8 mouse cellular contexts compared by ENCODE assay signal in genomic region chr3:95124246-95124645, GRCm38 (mm10). TPM values are rescaled to one million over a fixed set of nuclear protein-coding genes. Genes with fewer than 3 reads are reported as not detected.
DNase-seq lines count a peak whose midpoint lies in the region; ATAC-seq and TF ChIP-seq lines count a peak whose summit lies in the region.

Gene Tmod4 (plus strand): TSS chr3:95124476.

- no peak within 1 kb of the TSS for H3K4me2 ChIP-seq in lung, embryonic 14.5 days
- 0 out of 2 replicates have a peak within 1 kb of the TSS, but pooled peaks have one; percentile 4 for H3K4me2 ChIP-seq in embryonic facial prominence, embryonic 14.5 days (ENCODE audit: low read depth, low read length)
- H3K4me2 ChIP-seq in midbrain, embryonic 14.5 days (ENCODE audit: low read length): no peak within 1 kb of the TSS

- intact Hi-C loops in heart, postnatal 25 days (cut with DNase I): no loop called here

- H3K27ac ChIP-seq in lung, embryonic 14.5 days (ENCODE audit: low read depth): peak within 1 kb of the TSS; percentile 47
- H3K27ac ChIP-seq in embryonic facial prominence, embryonic 14.5 days (replicated peaks; ENCODE audit: low read depth, low read length): peak within 1 kb of the TSS; percentile 65
- no peak within 1 kb of the TSS for H3K27ac ChIP-seq in midbrain, embryonic 14.5 days (replicated peaks; ENCODE audit: low read depth, low read length)

- H3K4me3 ChIP-seq in lung, embryonic 14.5 days (ENCODE audit: low read depth, low read length): no peak within 1 kb of the TSS
- no peak within 1 kb of the TSS for H3K4me3 ChIP-seq in embryonic facial prominence, embryonic 14.5 days (ENCODE audit: low read depth, low read length)
- H3K4me3 ChIP-seq in midbrain, embryonic 14.5 days (replicated peaks; ENCODE audit: low read depth, low read length): no peak within 1 kb of the TSS

- ATAC-seq in lung, embryonic 14.5 days (ENCODE audit: insufficient read depth): peak; percentile 32; the same call in 1 of the 2 replicates
- peak; percentile 27; the same call in 1 of the 2 replicates for ATAC-seq in embryonic facial prominence, embryonic 14.5 days (ENCODE audit: low read depth)
- no peak for ATAC-seq in midbrain, embryonic 14.5 days (ENCODE audit: low FRiP score, low TSS enrichment)

- no peaks in the 10 kb centered on the region for H3K27me3 ChIP-seq in lung, embryonic 14.5 days (ENCODE audit: insufficient read depth, low read length)
- no peaks in the 10 kb centered on the region for H3K27me3 ChIP-seq in embryonic facial prominence, embryonic 14.5 days (replicated peaks; ENCODE audit: control insufficient read depth, insufficient read depth, low read length)
- no peaks in the 10 kb centered on the region for H3K27me3 ChIP-seq in midbrain, embryonic 14.5 days (ENCODE audit: control insufficient read depth, insufficient read depth, low read length)

- 51% methylated on average over 6 of the region's 6 CpGs for WGBS in lung, embryonic 14.5 days
- WGBS in embryonic facial prominence, embryonic 14.5 days: 48% methylated on average over 6 of the region's 6 CpGs
- 60% methylated on average over 6 of the region's 6 CpGs for WGBS in midbrain, embryonic 14.5 days

- no peak within 1 kb of the TSS; the same call in 1 of the 2 replicates for H3K9ac ChIP-seq in lung, embryonic 14.5 days
- no peak within 1 kb of the TSS for H3K9ac ChIP-seq in embryonic facial prominence, embryonic 14.5 days (ENCODE audit: low read depth, low read length)
- no peak within 1 kb of the TSS for H3K9ac ChIP-seq in midbrain, embryonic 14.5 days (replicated peaks; ENCODE audit: low read length)

- H3K9me3 ChIP-seq in lung, embryonic 14.5 days (ENCODE audit: low read depth, low read length): no peaks in the 10 kb centered on the region
- H3K9me3 ChIP-seq in embryonic facial prominence, embryonic 14.5 days (ENCODE audit: control insufficient read depth, low read length): no peaks in the 10 kb centered on the region
- H3K9me3 ChIP-seq in midbrain, embryonic 14.5 days (ENCODE audit: control insufficient read depth, low read length): no peaks in the 10 kb centered on the region

- TF ChIP-seq CTCF in lung, embryonic 14.5 days (IDR thresholded peaks at IDR 0.05; ENCODE audit: low read depth): peak; percentile 71

- H3K36me3 ChIP-seq in lung, embryonic 14.5 days (ENCODE audit: insufficient read depth): peaks cover 50% of the 10 kb centered on the region
- H3K36me3 ChIP-seq in embryonic facial prominence, embryonic 14.5 days (ENCODE audit: control insufficient read depth, insufficient read depth, low read length): peaks cover 45% of the 10 kb centered on the region
- peaks cover 42% of the 10 kb centered on the region for H3K36me3 ChIP-seq in midbrain, embryonic 14.5 days (ENCODE audit: control insufficient read depth, insufficient read depth, low read length)

- DNase-seq in lung, embryonic 14.5 days: peak; percentile 29
- no peak for DNase-seq in lung, postnatal 36 days
- DNase-seq in embryonic facial prominence, embryonic 14.5 days (ENCODE audit: low spot score): no peak
- no peak for DNase-seq in heart, postnatal 25 days (ENCODE audit: low spot score)
- peak; percentile 45 for DNase-seq in midbrain, embryonic 14.5 days
- no peak for DNase-seq in right cerebral cortex, postnatal 25 days
- no peak for DNase-seq in c-Kit-positive CD71-positive TER-119-positive erythroid progenitor cells, embryonic 14.5 days (ENCODE audit: low spot score)
- no peak for DNase-seq in adrenal gland, postnatal 25 days

- H3K4me1 ChIP-seq in lung, embryonic 14.5 days (ENCODE audit: insufficient read depth): peaks cover 5% of the 10 kb centered on the region
- peaks cover 7% of the 10 kb centered on the region for H3K4me1 ChIP-seq in embryonic facial prominence, embryonic 14.5 days (ENCODE audit: control insufficient read depth, insufficient read depth, low read length)
- H3K4me1 ChIP-seq in midbrain, embryonic 14.5 days (ENCODE audit: control insufficient read depth, insufficient read depth, low read length): no peaks in the 10 kb centered on the region

RNA-seq across cellular contexts. Expression of gene Tmod4, which starts in this region (rescaled TPM):
- polyA plus RNA-seq in lung, embryonic 14.5 days (2014; fragmentation: Nextera tagmentation; extraction: Ambion mirVana): 1.2 and 1.9 TPM in 2 replicates
- polyA plus RNA-seq in embryonic facial prominence, embryonic 14.5 days (2014; fragmentation: Nextera tagmentation; extraction: Ambion mirVana): 6.4 and 9.7 TPM in 2 replicates
- 10 to 100 TPM; 17.3 to 24.5 TPM for total RNA-seq in heart, postnatal 25 days (2021)
- 0.47 and 0.49 TPM in 2 replicates for polyA plus RNA-seq in midbrain, embryonic 14.5 days (2014; fragmentation: Nextera tagmentation; extraction: Ambion mirVana)
- total RNA-seq in adrenal gland, postnatal 25 days (2021): 1.0 and 1.1 TPM in 2 replicates

Comparison
In these comparisons a context has a peak if more than half of its experiments do, and no peak if none do; other contexts are left out.
1. Peak in DNase-seq in midbrain, embryonic 14.5 days; RNA of the gene not detected or under 1 TPM.